Mouse (Mus musculus) C2C12 (cell line): Measurements from ENCODE around the gene Lama4. TPM values are rescaled to one million over a fixed set of nuclear protein-coding genes. Genes with fewer than 3 reads are reported as not detected.

Experiments used
- H3K27me3 ChIP-seq: one replicate; pipeline ENCODE4 v1.6.1; 2011; ENCODE audit not compliant: control insufficient read depth, insufficient read depth, insufficient read length
- H3K36me3 ChIP-seq: one replicate; pipeline ENCODE4 v1.6.1; 2011; ENCODE audit not compliant: control insufficient read depth, insufficient read depth
- H3K4me3 ChIP-seq: one replicate; pipeline ENCODE4 v1.5.1; 2011; ENCODE audit warnings: mild to moderate bottlenecking, control low read depth; ENCODE audit not compliant: poor library complexity, insufficient read depth, severe bottlenecking
- H3K79me2 ChIP-seq: one replicate; pipeline ENCODE4 v1.6.1; 2011; ENCODE audit not compliant: control insufficient read depth, insufficient read depth
- H3K79me3 ChIP-seq: one replicate; pipeline ENCODE4 v1.6.1; 2011; ENCODE audit warnings: low read depth, control low read depth
- H3ac ChIP-seq: one replicate; pipeline ENCODE3; 2011; ENCODE audit warnings: low read depth; ENCODE audit not compliant: control insufficient read depth, insufficient read length
- CEBPB ChIP-seq: IDR thresholded peaks from one replicate; pipeline ENCODE4 v1.6.1; 2011; ENCODE audit warnings: low read depth, mild to moderate bottlenecking, control low read depth, moderate library complexity
- CTCF ChIP-seq: IDR thresholded peaks from one replicate; pipeline ENCODE4 v1.5.1; 2011; ENCODE audit not compliant: control insufficient read depth, insufficient read depth, insufficient read length
- FOSL1 ChIP-seq: IDR thresholded peaks from one replicate; pipeline ENCODE4 v1.8.0; 2011; ENCODE audit warnings: mild to moderate bottlenecking, low read length; ENCODE audit not compliant: poor library complexity, insufficient read depth, severe bottlenecking
- MAX ChIP-seq: IDR thresholded peaks from one replicate; pipeline ENCODE4 v1.6.1; 2011; ENCODE audit warnings: mild to moderate bottlenecking, control low read depth
- MYOD1 ChIP-seq: IDR thresholded peaks from one replicate; pipeline ENCODE4 v1.6.1; 2011; ENCODE audit warnings: low read depth; ENCODE audit not compliant: control insufficient read depth, insufficient read length
- MYOG ChIP-seq: IDR thresholded peaks from one replicate; pipeline ENCODE4 v1.6.1; 2011; ENCODE audit not compliant: control insufficient read depth, insufficient read length; ENCODE audit errors: extremely low read depth
- USF1 ChIP-seq: IDR thresholded peaks from one replicate; pipeline ENCODE4 v1.6.1; 2011; ENCODE audit warnings: low read depth, mild to moderate bottlenecking, control low read depth, moderate library complexity
- polyA plus RNA-seq: library from polyadenylated mRNA; unstranded; fragments of >200 nt; fragmentation: generic; extraction: Trizol; gene quantifications from one replicate; pipeline ENCODE4 v1.2.1, GENCODE M21; 2012; ENCODE audit warnings: missing spikeins

Lama4 gene
- polyA plus RNA-seq, 1 experiment = 0.02 TPM

DNA sequence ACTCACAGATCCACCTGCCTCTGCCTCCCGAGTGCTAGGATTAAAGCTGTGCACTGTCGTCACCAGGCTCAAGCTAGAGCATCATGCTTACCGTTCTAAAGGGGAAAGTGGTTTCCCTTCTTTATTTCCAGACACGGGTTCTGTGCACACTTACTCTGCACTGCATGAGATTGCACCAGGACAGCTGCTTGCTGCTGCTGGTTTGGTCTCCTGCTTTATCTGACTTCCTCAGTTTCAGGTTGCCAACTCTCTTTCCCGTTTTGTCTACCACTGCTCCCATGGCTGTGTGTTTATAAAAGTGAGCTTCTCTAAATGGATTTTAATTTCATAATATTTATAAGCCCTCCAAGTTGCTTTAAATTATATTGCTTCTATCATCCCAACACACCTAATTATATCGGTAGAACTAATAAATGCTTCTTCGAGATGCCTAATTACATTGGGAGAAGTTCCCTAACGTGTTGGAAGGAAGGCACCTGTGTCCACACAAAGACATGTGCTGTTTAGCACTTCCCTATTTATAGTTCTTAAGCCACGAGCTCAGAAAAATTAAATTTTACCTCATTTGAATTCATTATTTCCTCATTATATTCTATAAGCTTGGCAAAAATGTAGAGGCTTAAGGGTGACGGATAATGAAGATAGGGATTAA is 143.6 kb downstream of the Lama4 start:
- Histone ChIP-seq H3K27me3 (no peaks in the 10 kb centered on the region), H3K79me2 (no peaks in the 10 kb centered on the region), H3K36me3 (no peaks in the 10 kb centered on the region), H3ac (no peak overlapping the region), H3K79me3 (no peaks in the 10 kb centered on the region), H3K4me3 (no peak overlapping the region)
- no peak for TF ChIP-seq MYOG
- TF ChIP-seq USF1 = no peak
- TF ChIP-seq MYOD1 = no peak
- TF ChIP-seq FOSL1 = no peak
- TF ChIP-seq CTCF = no peak
- TF ChIP-seq MAX = no peak
- TF ChIP-seq CEBPB = no peak

DNA sequence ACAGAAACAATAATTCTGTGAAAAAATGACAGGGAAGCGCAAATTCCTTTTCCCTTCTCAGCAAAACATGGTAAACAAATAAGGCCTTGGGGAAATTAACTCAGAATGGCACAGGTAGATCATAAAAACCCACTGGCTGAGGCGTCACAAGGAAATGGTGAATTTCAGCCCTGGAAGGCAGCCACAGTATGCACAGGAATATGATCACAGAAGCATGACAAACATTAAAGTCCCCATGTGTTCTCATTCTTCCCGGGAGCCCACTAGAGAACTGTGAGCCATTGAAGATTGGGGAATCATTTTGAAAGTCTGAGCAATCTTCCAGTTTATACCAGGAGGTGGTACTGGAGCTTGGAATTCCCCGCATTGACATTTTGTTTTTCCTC is 144.2 kb downstream of the Lama4 start:
- no peak overlapping the region for H3ac ChIP-seq
- no peaks in the 10 kb centered on the region for H3K27me3 ChIP-seq
- H3K36me3 ChIP-seq = no peaks in the 10 kb centered on the region
- no peaks in the 10 kb centered on the region for H3K79me3 ChIP-seq
- TF ChIP-seq MAX (no peak), CEBPB (no peak), FOSL1 (no peak)
- no peak overlapping the region for H3K4me3 ChIP-seq
- no peaks in the 10 kb centered on the region for H3K79me2 ChIP-seq

GRCm38 (mm10) chr10:39121412-39121811 is 156.1 kb downstream of the Lama4 start:
- H3K4me3 ChIP-seq = no peak overlapping the region
- H3K36me3 ChIP-seq = no peaks in the 10 kb centered on the region
- no peaks in the 10 kb centered on the region for H3K79me3 ChIP-seq
- H3K79me2 ChIP-seq = no peaks in the 10 kb centered on the region
- H3K27me3 ChIP-seq = no peaks in the 10 kb centered on the region
- peak; percentile 71 for TF ChIP-seq USF1
- TF ChIP-seq MYOG = no peak
- no peak overlapping the region for H3ac ChIP-seq

DNA sequence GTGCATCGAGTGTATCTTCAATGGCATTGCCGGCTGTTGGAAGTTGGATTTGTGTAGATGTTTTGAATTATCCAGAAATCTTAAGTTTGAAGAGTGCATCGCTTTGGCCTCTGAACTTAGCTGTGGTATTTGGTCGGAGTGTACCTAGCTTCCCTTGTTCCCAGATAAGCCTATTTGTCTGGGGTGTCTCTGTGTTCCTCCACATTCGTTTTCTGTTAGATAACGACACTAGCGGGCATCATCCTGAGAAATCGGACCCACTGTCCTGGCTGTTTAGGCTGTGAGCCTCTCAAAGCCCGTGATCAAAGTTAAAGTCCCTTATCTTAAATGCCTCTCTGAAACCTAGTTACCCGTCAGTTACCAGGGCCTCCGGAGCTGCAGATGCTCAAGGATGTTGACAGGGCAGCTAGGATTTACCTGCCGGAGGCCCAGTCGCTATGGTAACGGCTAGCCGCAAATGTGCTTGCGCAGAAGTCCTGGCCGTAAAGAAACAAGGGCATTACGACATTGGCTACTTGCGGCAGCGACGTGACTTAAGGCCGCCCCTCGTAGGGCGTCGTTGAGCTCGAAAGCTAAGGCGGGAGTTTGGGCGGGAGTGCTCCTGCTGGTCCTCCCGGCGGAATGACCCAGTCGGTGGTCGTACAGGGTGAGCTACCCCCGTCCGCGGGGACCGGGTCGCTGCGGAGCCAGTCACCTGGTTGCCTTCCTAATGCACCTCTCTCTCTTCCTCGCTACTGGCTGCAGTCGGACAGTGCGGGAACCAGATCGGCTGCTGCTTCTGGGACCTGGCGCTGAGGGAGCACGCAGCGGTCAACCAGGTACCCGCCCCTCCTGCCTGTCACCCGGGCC is 168.4 kb downstream of the Lama4 start, which contains the start of the genes Fam229b and Tube1:
Gene Fam229b, minus strand, starts transcription at position 453 of the 849 bp plus-strand sequence.
Gene Tube1, plus strand, starts transcription at position 515 of the 849 bp plus-strand sequence.
- H3K79me2 ChIP-seq = peaks cover 15% of the 10 kb centered on the region

DNA sequence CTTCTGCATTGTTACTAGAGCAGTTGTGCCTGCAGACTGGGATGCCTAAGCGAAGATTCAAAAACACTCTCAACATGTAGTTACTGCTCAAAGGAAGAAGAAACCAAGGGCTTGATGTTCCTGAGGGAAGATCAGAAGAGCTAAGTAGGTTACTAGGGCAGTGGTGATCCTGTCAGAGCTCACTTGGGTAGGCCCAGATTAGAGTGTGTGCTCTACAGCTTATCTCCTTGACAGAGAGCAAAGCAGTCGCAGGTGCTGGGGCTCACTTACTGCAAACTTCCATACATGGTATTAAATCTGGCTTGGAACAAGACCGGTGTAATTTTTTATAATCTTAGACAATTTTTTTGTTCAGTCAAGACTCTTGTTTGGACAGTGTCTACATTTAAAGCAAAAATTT is 172.5 kb downstream of the Lama4 start:
- Histone ChIP-seq H3K36me3 (peaks cover 48% of the 10 kb centered on the region), H3ac (no peak overlapping the region), H3K4me3 (no peak overlapping the region), H3K79me3 (peaks cover 1% of the 10 kb centered on the region), H3K79me2 (peaks cover 15% of the 10 kb centered on the region), H3K27me3 (no peaks in the 10 kb centered on the region)
- TF ChIP-seq USF1 (no peak), FOSL1 (no peak), MYOG (no peak), CTCF (no peak), CEBPB (no peak), MYOD1 (no peak), MAX (no peak)

More for the DNA sequence above, 168.4 kb downstream of the Lama4 start, which contains the start of the genes Fam229b and Tube1:
- Histone ChIP-seq H3ac (peak within 1 kb of the TSS; percentile 96), H3K27me3 (no peaks in the 10 kb centered on the region), H3K36me3 (peaks cover 13% of the 10 kb centered on the region), H3K4me3 (peak within 1 kb of the TSS; percentile 90), H3K79me3 (peaks cover 1% of the 10 kb centered on the region)
- TF ChIP-seq MYOD1 (no peak), CEBPB (peak; percentile 47), MAX (peak; percentile 74), MYOG (no peak), USF1 (no peak), FOSL1 (no peak)

GRCm38 (mm10) chr10:39138761-39139160 is 173.4 kb downstream of the Lama4 start:
- Histone ChIP-seq H3K27me3 (no peaks in the 10 kb centered on the region), H3K36me3 (peaks cover 55% of the 10 kb centered on the region), H3K79me2 (peaks cover 15% of the 10 kb centered on the region), H3K79me3 (peaks cover 1% of the 10 kb centered on the region), H3K4me3 (no peak overlapping the region), H3ac (no peak overlapping the region)
- no peak for TF ChIP-seq MYOD1
- no peak for TF ChIP-seq MAX
- TF ChIP-seq MYOG = no peak
- no peak for TF ChIP-seq CTCF
- TF ChIP-seq USF1 = no peak
- no peak for TF ChIP-seq CEBPB
- no peak for TF ChIP-seq FOSL1
